Mouse (Mus musculus) stomach, postnatal 0 days (tissue): ENCODE measurements around the gene Traf1.

Experiments
- CTCF ChIP-seq: IDR thresholded peaks from 2 replicates; pipeline ENCODE4 v1.5.1; 2016; ENCODE audit warnings: antibody characterized with exemption, low read depth, mild to moderate bottlenecking, moderate library complexity
- EP300 ChIP-seq: optimal IDR thresholded peaks from 2 replicates; pipeline ENCODE3; 2016; ENCODE audit warnings: antibody characterized with exemption

DNA sequence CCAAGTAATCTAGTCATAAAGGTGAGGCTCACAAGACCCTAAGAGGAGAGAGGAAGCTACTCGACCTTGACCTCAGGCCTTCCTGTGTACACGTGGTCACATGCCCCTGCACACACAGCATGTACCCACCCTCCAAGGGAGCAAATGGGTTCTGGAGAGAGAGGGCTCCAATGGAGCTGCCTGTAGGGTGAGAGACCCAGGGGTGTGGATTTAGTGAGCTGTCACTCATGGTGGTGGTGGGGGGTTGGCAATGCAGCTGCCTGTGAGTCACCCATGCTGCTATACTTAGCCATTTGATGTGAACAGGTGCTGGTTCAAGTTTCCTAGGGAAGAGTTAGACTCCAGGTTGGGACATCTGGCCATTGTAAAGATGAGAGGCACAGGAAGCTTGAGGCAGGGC lies 41.4 kb downstream of the Traf1 start:
- TF ChIP-seq EP300 (no peak), CTCF (no peak)
